Mouse (Mus musculus) CH12.LX (cell line): ENCODE data around the gene Sst. TPM values are rescaled to one million over a fixed set of nuclear protein-coding genes. Genes with fewer than 3 reads are reported as not detected.

Source experiments
- DNase-seq: peaks from one replicate; pipeline ENCODE4 v3.0.0-alpha.2; 2013; ENCODE audit errors: extremely low read depth
- H3K27ac ChIP-seq: 2 replicates; pipeline ENCODE4 v1.5.1; 2012; ENCODE audit warnings: low read depth, mild to moderate bottlenecking, control low read depth, moderate library complexity; ENCODE audit not compliant: insufficient read depth
- H3K27me3 ChIP-seq: replicated peaks from 2 replicates; pipeline ENCODE3; 2012; ENCODE audit warnings: inconsistent platforms
- H3K36me3 ChIP-seq, 2 experiments: replicated peaks in 1 of 2; 2 replicates each; pipeline versions ENCODE3 to v1.6.1; 2012; ENCODE audit warnings: inconsistent platforms in 1 of 2, low read length in 1 of 2, mild to moderate bottlenecking in 1 of 2, mixed read lengths in 1 of 2, moderate library complexity in 1 of 2; ENCODE audit not compliant: control insufficient read depth in 1 of 2, insufficient read depth in 1 of 2
- H3K4me1 ChIP-seq, 2 experiments: 2 replicates each; pipeline ENCODE4 v1.6.1; 2012; ENCODE audit warnings: inconsistent platforms in 1 of 2, moderate library complexity in 1 of 2; ENCODE audit not compliant: insufficient read depth in 2 of 2, control insufficient read depth in 1 of 2
- H3K4me2 ChIP-seq: 2 replicates; pipeline ENCODE4 v1.6.1; 2012; ENCODE audit warnings: low read depth, mild to moderate bottlenecking, control low read depth; ENCODE audit not compliant: poor library complexity, insufficient read depth, severe bottlenecking
- H3K4me3 ChIP-seq, 3 experiments: fragments of 150-350 bp in 1 of 3; sonication (generic) in 1 of 3; replicated peaks in 1 of 3; 2 replicates each; pipeline versions ENCODE3 to v1.5.1; 2011 to 2012; ENCODE audit warnings: low read depth in 2 of 3, low read length in 2 of 3, mild to moderate bottlenecking in 2 of 3, moderate library complexity in 2 of 3, control low read depth in 1 of 3, improper control_type of control experiment in 1 of 3, inconsistent platforms in 1 of 3, mixed read lengths in 1 of 3; ENCODE audit not compliant: poor library complexity in 1 of 3
- H3K79me2 ChIP-seq: replicated peaks from 2 replicates; pipeline ENCODE4 v1.6.1; 2012; ENCODE audit warnings: mild to moderate bottlenecking, moderate library complexity; ENCODE audit not compliant: control insufficient read depth, poor library complexity, insufficient read depth, severe bottlenecking; ENCODE audit errors: extremely low read depth
- H3K9ac ChIP-seq: 2 replicates; pipeline ENCODE4 v1.6.1; 2012; ENCODE audit warnings: low read depth, mild to moderate bottlenecking, control low read depth, moderate library complexity; ENCODE audit not compliant: insufficient read depth
- H3K9me3 ChIP-seq: replicated peaks from 2 replicates; pipeline ENCODE3; 2012; ENCODE audit warnings: low read length, inconsistent platforms, mixed read lengths
- CTCF ChIP-seq, 2 experiments: IDR thresholded peaks in 1 of 2; conservative IDR thresholded peaks in 1 of 2; 2 replicates each; pipeline ENCODE4 v1.5.1; 2011 to 2012; ENCODE audit warnings: low read depth in 2 of 2, low read length in 2 of 2, improper control_type of control experiment in 1 of 2, inconsistent platforms in 1 of 2, mild to moderate bottlenecking in 1 of 2, moderate library complexity in 1 of 2
- E2F4 ChIP-seq: IDR thresholded peaks from 2 replicates; pipeline ENCODE4 v1.6.1; 2011; ENCODE audit warnings: low read depth, low read length, improper control_type of control experiment; ENCODE audit not compliant: insufficient replicate concordance
- ELF1 ChIP-seq: IDR thresholded peaks from 2 replicates; pipeline ENCODE4 v1.6.1; 2014; ENCODE audit warnings: low read depth, mild to moderate bottlenecking, inconsistent platforms, low read length, improper control_type of control experiment
- EP300 ChIP-seq: IDR thresholded peaks from 2 replicates; pipeline ENCODE4 v1.6.1; 2011; ENCODE audit warnings: low read length, improper control_type of control experiment
- GABPA ChIP-seq: IDR thresholded peaks from 2 replicates; pipeline ENCODE4 v1.6.1; 2012; ENCODE audit warnings: low read depth, low read length, improper control_type of control experiment, inconsistent platforms; ENCODE audit not compliant: insufficient replicate concordance
- HCFC1 ChIP-seq: IDR thresholded peaks from 2 replicates; pipeline ENCODE4 v1.6.1; 2012; ENCODE audit warnings: low read depth, mild to moderate bottlenecking, inconsistent platforms, low read length, improper control_type of control experiment
- IRF4 ChIP-seq: IDR thresholded peaks from 2 replicates; pipeline ENCODE4 v1.6.1; 2014; ENCODE audit warnings: low read depth, mild to moderate bottlenecking, inconsistent platforms, low read length, improper control_type of control experiment
- MAFK ChIP-seq: IDR thresholded peaks from 2 replicates; pipeline ENCODE4 v1.6.1; 2011; ENCODE audit warnings: low read length, improper control_type of control experiment; ENCODE audit not compliant: insufficient replicate concordance
- MAZ ChIP-seq: IDR thresholded peaks from 2 replicates; pipeline ENCODE4 v1.6.1; 2012; ENCODE audit warnings: low read depth, mild to moderate bottlenecking, inconsistent platforms, low read length, improper control_type of control experiment, moderate library complexity
- MEF2A ChIP-seq: IDR thresholded peaks from 2 replicates; pipeline ENCODE4 v1.6.1; 2014; ENCODE audit warnings: low read depth, mild to moderate bottlenecking, inconsistent platforms, low read length, improper control_type of control experiment, borderline replicate concordance
- NRF1 ChIP-seq: IDR thresholded peaks from 2 replicates; pipeline ENCODE4 v1.6.1; 2014; ENCODE audit warnings: low read depth, mild to moderate bottlenecking, inconsistent platforms, low read length, improper control_type of control experiment, moderate library complexity
- PAX5 ChIP-seq: IDR thresholded peaks from 2 replicates; pipeline ENCODE4 v1.6.1; 2012; ENCODE audit warnings: low read length, inconsistent platforms, mixed read lengths
- POLR2A ChIP-seq: IDR thresholded peaks from 2 replicates; pipeline ENCODE4 v1.6.1; 2011; ENCODE audit warnings: low read depth, mild to moderate bottlenecking, improper control_type of control experiment, low read length
- RCOR1 ChIP-seq: conservative IDR thresholded peaks from 2 replicates; pipeline ENCODE4 v1.6.1; 2012; ENCODE audit warnings: low read depth, mild to moderate bottlenecking, inconsistent platforms, low read length, improper control_type of control experiment
- SMC3 ChIP-seq: IDR thresholded peaks from 2 replicates; pipeline ENCODE4 v1.6.1; 2011; ENCODE audit warnings: low read depth, low read length, improper control_type of control experiment
- USF1 ChIP-seq: IDR thresholded peaks from 2 replicates; pipeline ENCODE4 v1.6.1; 2014; ENCODE audit warnings: low read depth, mild to moderate bottlenecking, inconsistent platforms, low read length, improper control_type of control experiment
- ZC3H11A ChIP-seq: IDR thresholded peaks from 2 replicates; pipeline ENCODE4 v1.6.1; 2012; ENCODE audit warnings: low read depth, mild to moderate bottlenecking, inconsistent platforms, low read length, improper control_type of control experiment
- ZMIZ1 ChIP-seq: IDR thresholded peaks from 2 replicates; pipeline ENCODE4 v1.6.1; 2012; ENCODE audit warnings: low read depth, mild to moderate bottlenecking, inconsistent platforms, low read length, improper control_type of control experiment
- ZNF384 ChIP-seq: IDR thresholded peaks from 2 replicates; pipeline ENCODE4 v1.6.1; 2012; ENCODE audit warnings: low read depth, low read length, improper control_type of control experiment, inconsistent platforms
- dilution Hi-C: fragments of 300-500 bp; cut with MboI; formaldehyde crosslinking; loops from 2 replicates; pipeline ENCODE4 v1.14.3; 2020; ENCODE audit warnings: low sequenced_read_pairs; ENCODE audit not compliant: extremely low pct_unique_long_range_greater_than_20kb, extremely low pct_ligation_motif_present
- in situ Hi-C: fragments of 300-500 bp; cut with MboI; formaldehyde crosslinking; loops from 3 replicates; pipeline ENCODE4 v1.14.3; 2019; ENCODE audit warnings: low sequenced_read_pairs, low pct_ligation_motif_present, low pct_unique_long_range_greater_than_20kb, mixed read lengths
- polyA plus RNA-seq: library from polyadenylated mRNA; unstranded; fragments of >175 nt; gene quantifications from 2 replicates; pipeline ENCODE4 v1.2.1, GENCODE M21; 2012; ENCODE audit warnings: low read depth; ENCODE audit not compliant: insufficient read length
- total RNA-seq, 2 experiments: library from RNA; depleted of rRNA; stranded (reverse); fragments of 300-350 nt in 1 of 2; fragments of >200 nt in 1 of 2; gene quantifications; 2 replicates each; pipeline ENCODE4 v1.2.3; 2012 to 2014

Sst gene
- total and polyA plus RNA-seq, 3 experiments, result not detected

- H3K9ac ChIP-seq, result no peak overlapping the region
- DNase-seq, result no peak
- H3K4me1 ChIP-seq, result peaks cover 7 to 11% of the 10 kb centered on the region in 2 experiments
- H3K4me3 ChIP-seq, result no peak overlapping the region
- in situ Hi-C loops (no loop called here), dilution Hi-C loops (no loop called here)
- no peak overlapping the region for H3K27ac ChIP-seq
- no peaks in the 10 kb centered on the region for H3K36me3 ChIP-seq
- no peaks in the 10 kb centered on the region for H3K27me3 ChIP-seq
- H3K9me3 ChIP-seq, result no peaks in the 10 kb centered on the region
- no peak overlapping the region for H3K4me2 ChIP-seq
- no peak for TF ChIP-seq SMC3
- TF ChIP-seq POLR2A, result no peak
- TF ChIP-seq ZMIZ1, result no peak
- TF ChIP-seq IRF4, result no peak
- TF ChIP-seq ZC3H11A, result no peak
- TF ChIP-seq PAX5, result no peak
- TF ChIP-seq USF1, result no peak
- TF ChIP-seq NRF1, result no peak
- no peak for TF ChIP-seq ELF1
- no peak for TF ChIP-seq MAFK
- no peak for TF ChIP-seq GABPA
- no peak for TF ChIP-seq ZNF384
- TF ChIP-seq E2F4, result no peak
- TF ChIP-seq RCOR1, result no peak
- TF ChIP-seq HCFC1, result no peak
- TF ChIP-seq MAZ, result no peak
- TF ChIP-seq MEF2A, result no peak
- TF ChIP-seq CTCF (conservative IDR thresholded peaks at IDR 0.05 in 1 of 2, IDR thresholded peaks at IDR 0.05 in 1 of 2; ENCODE audit: low read depth in 2 of 2, low read length in 2 of 2), result no peak
- H3K79me2 ChIP-seq, result no peaks in the 10 kb centered on the region
Observed at GRCm38 (mm10) chr16:23930426-23931073, 39.8 kb upstream of the Sst start.

- no peaks in the 10 kb centered on the region for H3K36me3 ChIP-seq
- TF ChIP-seq ZC3H11A (no peak), NRF1 (0 out of 2 replicates have a peak, but pooled peaks have one; percentile 46), EP300 (peak; percentile 38; the same call in 1 of the 2 replicates)
- TF ChIP-seq, all 38 proteins: peak for 2
- DNase-seq, result peak; percentile 44
- Histone ChIP-seq H3K4me2 (no peak overlapping the region), H3K9me3 (no peaks in the 10 kb centered on the region), H3K27ac (no peak overlapping the region), H3K4me3 (no peak overlapping the region), H3K27me3 (no peaks in the 10 kb centered on the region), H3K4me1 (peaks cover 7 to 11% of the 10 kb centered on the region in 2 experiments), H3K9ac (no peak overlapping the region), H3K79me2 (no peaks in the 10 kb centered on the region)
- in situ Hi-C loops (no loop called here), dilution Hi-C loops (no loop called here)
Observed at GRCm38 (mm10) chr16:23927301-23928114, 36.8 kb upstream of the Sst start.
